Mouse (Mus musculus): ENCODE results near the gene Adam15. TPM values are rescaled to one million over a fixed set of nuclear protein-coding genes. Genes with fewer than 3 reads are reported as not detected.

The Adam15 gene
- total and polyA plus RNA-seq, 3 experiments, result 15.3 to 43.2 TPM; not detected in 1

GRCm38 (mm10) chr3:89295685-89296230 is 54.0 kb downstream of the Adam15 start:
- H3K27ac ChIP-seq (ENCODE audit: control insufficient read depth, low read depth, low read length), result no peak overlapping the region

GRCm38 (mm10) chr3:89294195-89294594 is 55.6 kb downstream of the Adam15 start:
- TF ChIP-seq ZNF384 (IDR thresholded peaks at IDR 0.05; ENCODE audit: low read depth, low read length), result no peak
- TF ChIP-seq CTCF (IDR thresholded peaks at IDR 0.05 in 2 of 3, conservative IDR thresholded peaks at IDR 0.05 in 1 of 3; ENCODE audit: control insufficient read depth in 1 of 3, insufficient read depth in 1 of 3, low read depth in 2 of 3, low read length in 3 of 3, poor library complexity in 1 of 3, severe bottlenecking in 1 of 3), result no peak
- no peak for TF ChIP-seq ELF1 (IDR thresholded peaks at IDR 0.05; ENCODE audit: low read depth, low read length)
- no peak for TF ChIP-seq ZKSCAN1 (IDR thresholded peaks at IDR 0.05; ENCODE audit: low read depth, low read length)
- TF ChIP-seq RCOR1 (IDR thresholded peaks at IDR 0.05; ENCODE audit: low read depth, low read length), result no peak
- Histone ChIP-seq H3K27me3 (ENCODE audit: control insufficient read depth in 1 of 2, insufficient read depth in 2 of 2, low read length in 2 of 2) (peaks cover 0 to 2% of the 10 kb centered on the region in 2 experiments; a peak in 1 of 4 replicates), H3K27ac (ENCODE audit: control insufficient read depth, low read depth, low read length) (no peak overlapping the region), H3K36me3 (ENCODE audit: control insufficient read depth in 1 of 2, insufficient read depth in 2 of 2, low read length in 2 of 2) (peaks cover 0 to 13% of the 10 kb centered on the region in 2 experiments; a peak in 2 of 4 replicates), H3K4me3 (ENCODE audit: control insufficient read depth in 1 of 2, insufficient read depth in 1 of 2, low read depth in 2 of 2, low read length in 2 of 2) (no peak overlapping the region), H3K9me3 (replicated peaks; ENCODE audit: insufficient read depth, low read length) (no peaks in the 10 kb centered on the region), H3K4me1 (ENCODE audit: control insufficient read depth in 1 of 2, insufficient read depth in 2 of 2, low read length in 2 of 2) (peaks cover 12 to 22% of the 10 kb centered on the region in 2 experiments), H3K79me2 (ENCODE audit: control insufficient read depth, insufficient read depth, low read length, poor library complexity) (no peaks in the 10 kb centered on the region), H3K9ac (ENCODE audit: control insufficient read depth, low read depth, low read length, poor library complexity, severe bottlenecking) (no peak overlapping the region)
- DNase-seq (ENCODE audit: low read depth, low spot score), result no peak

More at GRCm38 (mm10) chr3:89295685-89296230, 54.0 kb downstream of the Adam15 start:
- Histone ChIP-seq H3K9me3 (replicated peaks; ENCODE audit: insufficient read depth, low read length) (no peaks in the 10 kb centered on the region), H3K9ac (ENCODE audit: control insufficient read depth, low read depth, low read length, poor library complexity, severe bottlenecking) (no peak overlapping the region), H3K4me1 (ENCODE audit: control insufficient read depth in 1 of 2, insufficient read depth in 2 of 2, low read length in 2 of 2) (peaks cover 12 to 22% of the 10 kb centered on the region in 2 experiments), H3K79me2 (ENCODE audit: control insufficient read depth, insufficient read depth, low read length, poor library complexity) (no peaks in the 10 kb centered on the region), H3K27me3 (ENCODE audit: control insufficient read depth in 1 of 2, insufficient read depth in 2 of 2, low read length in 2 of 2) (no peaks in the 10 kb centered on the region), H3K4me3 (ENCODE audit: control insufficient read depth in 1 of 2, insufficient read depth in 1 of 2, low read depth in 2 of 2, low read length in 2 of 2) (no peak overlapping the region), H3K36me3 (ENCODE audit: control insufficient read depth in 1 of 2, insufficient read depth in 2 of 2, low read length in 2 of 2) (peaks cover 0 to 13% of the 10 kb centered on the region in 2 experiments; a peak in 2 of 4 replicates)
- no peak for DNase-seq (ENCODE audit: low read depth, low spot score)
- no peak for TF ChIP-seq MYC (IDR thresholded peaks at IDR 0.05; ENCODE audit: low read depth, low read length)

GRCm38 (mm10) chr3:89293247-89293918 is 56.4 kb downstream of the Adam15 start:
- TF ChIP-seq ZMIZ1 (IDR thresholded peaks at IDR 0.05; ENCODE audit: low read depth, low read length) (no peak), USF2 (IDR thresholded peaks at IDR 0.05; ENCODE audit: borderline replicate concordance in 1 of 2, insufficient read depth in 1 of 2, low read depth in 1 of 2, low read length in 2 of 2) (no peak), JUND (IDR thresholded peaks at IDR 0.05; ENCODE audit: low read depth, low read length) (no peak), EP300 (IDR thresholded peaks at IDR 0.05; ENCODE audit: low read depth in 1 of 2, low read length in 2 of 2) (no peak), NELFE (IDR thresholded peaks at IDR 0.05; ENCODE audit: low read depth, low read length) (no peak)
- no peaks in the 10 kb centered on the region for H3K79me2 ChIP-seq (ENCODE audit: control insufficient read depth, insufficient read depth, low read length, poor library complexity)
- peaks cover 12 to 22% of the 10 kb centered on the region in 2 experiments for H3K4me1 ChIP-seq (ENCODE audit: control insufficient read depth in 1 of 2, insufficient read depth in 2 of 2, low read length in 2 of 2)
- H3K9ac ChIP-seq (ENCODE audit: control insufficient read depth, low read depth, low read length, poor library complexity, severe bottlenecking), result no peak overlapping the region
- no peak overlapping the region for H3K27ac ChIP-seq (ENCODE audit: control insufficient read depth, low read depth, low read length)
- H3K9me3 ChIP-seq (replicated peaks; ENCODE audit: insufficient read depth, low read length), result no peaks in the 10 kb centered on the region
- DNase-seq (ENCODE audit: low read depth, low spot score), result no peak
- H3K4me3 ChIP-seq (ENCODE audit: control insufficient read depth in 1 of 2, insufficient read depth in 1 of 2, low read depth in 2 of 2, low read length in 2 of 2), result no peak overlapping the region
- H3K27me3 ChIP-seq (ENCODE audit: control insufficient read depth in 1 of 2, insufficient read depth in 2 of 2, low read length in 2 of 2), result peaks cover 0 to 2% of the 10 kb centered on the region in 2 experiments; a peak in 1 of 4 replicates
- H3K36me3 ChIP-seq (ENCODE audit: control insufficient read depth in 1 of 2, insufficient read depth in 2 of 2, low read length in 2 of 2), result peaks cover 0 to 13% of the 10 kb centered on the region in 2 experiments; a peak in 2 of 4 replicates

Measured in MEL (cell line).